Mouse (Mus musculus): ENCODE data around the gene Rngtt. TPM values are rescaled to one million over a fixed set of nuclear protein-coding genes. Genes with fewer than 3 reads are reported as not detected.

Gene Rngtt
- polyA plus RNA-seq, 1 experiment from 2014 or later, result 14.9 TPM

Small RNA genes within 50 kb of the gene (microRNA-seq; reads per million reads assigned to microRNA genes)
- not detected for gene Mir8118

Other genes with a start within 250 kb of the Rngtt start
- 0.13 and 0.29 TPM in 2 replicates for gene Gabrr2, start 247.3 kb upstream of the Rngtt start, polyA plus RNA-seq (2015; fragmentation: Nextera tagmentation; extraction: Ambion mirVana)
- 0.10 and 0.19 TPM in 2 replicates for gene Gabrr1, start 177.8 kb upstream of the Rngtt start, polyA plus RNA-seq (2015; fragmentation: Nextera tagmentation; extraction: Ambion mirVana)
- 0.99 and 1.6 TPM in 2 replicates for gene Pm20d2, start 120.6 kb upstream of the Rngtt start, polyA plus RNA-seq (2015; fragmentation: Nextera tagmentation; extraction: Ambion mirVana)
- 2.7 and 2.9 TPM in 2 replicates for gene Srsf12, start 101.3 kb upstream of the Rngtt start, polyA plus RNA-seq (2015; fragmentation: Nextera tagmentation; extraction: Ambion mirVana)
- 72.8 and 80.0 TPM in 2 replicates for gene Pnrc1, start 20.1 kb upstream of the Rngtt start, polyA plus RNA-seq (2015; fragmentation: Nextera tagmentation; extraction: Ambion mirVana)